ENCODE assay signal across 8 mouse cellular contexts in the genomic region with DNA sequence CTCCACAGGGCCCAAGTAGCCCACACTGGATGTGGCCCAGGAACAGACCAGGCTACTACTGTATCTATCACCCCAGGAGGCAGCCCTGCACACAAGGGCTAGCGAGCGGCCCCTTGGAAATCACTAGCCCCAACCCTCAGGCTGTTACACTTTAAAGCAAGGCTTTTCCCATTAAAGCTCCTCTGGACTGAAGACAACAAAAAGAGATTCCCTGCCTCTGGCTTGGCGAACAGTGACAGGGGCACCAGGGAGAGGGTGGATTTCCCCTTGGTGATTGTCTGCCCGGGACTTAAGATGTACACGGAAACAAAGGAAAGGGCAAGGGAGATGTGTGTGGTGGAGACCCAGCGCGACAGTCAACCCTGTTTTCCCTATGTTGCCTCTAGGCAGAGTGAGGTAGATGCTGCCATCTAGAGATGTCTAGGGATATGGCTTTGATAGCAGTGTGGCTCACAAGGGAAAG.
DNase-seq lines count a peak whose midpoint lies in the region; ATAC-seq and TF ChIP-seq lines count a peak whose summit lies in the region.

No protein-coding gene starts in this region.

- intact Hi-C loops in heart, adult 2 months (cut with DNase I), result no loop called here

- no peak overlapping the region for H3K9ac ChIP-seq in heart, adult 2 months (ENCODE audit: low read depth, low read length)
- peak overlapping the region; percentile 40 for H3K9ac ChIP-seq in neural tube, embryonic 11.5 days (ENCODE audit: low read length)

- no peak for TF ChIP-seq POLR2A in heart, adult 2 months (IDR thresholded peaks at IDR 0.05; ENCODE audit: insufficient read depth, low read depth, low read length)

- 0 out of 2 replicates have a peak, but pooled peaks have one; percentile 13 for TF ChIP-seq EP300 in heart, adult 2 months (IDR thresholded peaks at IDR 0.05; ENCODE audit: insufficient read depth, low read depth, low read length)

- TF ChIP-seq CTCF in heart, adult 2 months (IDR thresholded peaks at IDR 0.05), result peak; percentile 77

- H3K9me3 ChIP-seq in neural tube, embryonic 11.5 days (ENCODE audit: control insufficient read depth, low read length), result no peaks in the 10 kb centered on the region

- DNase-seq in heart, adult 2 months, result peak in 1 of 2 experiments; percentile 18
- DNase-seq in heart, adult 18-20 months, result no peak
- peak; percentile 28 for DNase-seq in R1 (ENCODE audit: low read depth, low spot score)
- peak; percentile 37 for DNase-seq in forelimb bud, embryonic 11.5 days (ENCODE audit: low read depth, low spot score)
- DNase-seq in kidney, postnatal 4 days, result peak; percentile 29 to 61
- DNase-seq in neural tube, embryonic 11.5 days (ENCODE audit: low spot score), result peak; percentile 62
- no peak for DNase-seq in gastrocnemius, postnatal 4 days (ENCODE audit: low spot score in 2 of 2)

- ATAC-seq in neural tube, embryonic 11.5 days (ENCODE audit: insufficient read depth, low FRiP score, low TSS enrichment), result peak; percentile 78; the same call in 1 of the 2 replicates
- no peak for ATAC-seq in CD4-positive, CD25-positive, alpha-beta regulatory T cell, adult 4 months

- peaks cover 1% of the 10 kb centered on the region; the same call in 1 of the 2 replicates for H3K4me1 ChIP-seq in heart, adult 2 months (ENCODE audit: control insufficient read depth, insufficient read depth, low read length)
- H3K4me1 ChIP-seq in neural tube, embryonic 11.5 days (ENCODE audit: control insufficient read depth, insufficient read depth, low read length), result peaks cover 3% of the 10 kb centered on the region; the same call in 1 of the 2 replicates

- no peaks in the 10 kb centered on the region for H3K36me3 ChIP-seq in heart, adult 2 months (ENCODE audit: control insufficient read depth, insufficient read depth, low read length)
- no peaks in the 10 kb centered on the region for H3K36me3 ChIP-seq in neural tube, embryonic 11.5 days (ENCODE audit: control insufficient read depth, insufficient read depth, low read length)

- WGBS in heart, adult 2 months, result 25% methylated on average over 7 of the region's 7 CpGs
- 7% methylated on average over 7 of the region's 7 CpGs for WGBS in neural tube, embryonic 11.5 days

- no peak overlapping the region for H3K27ac ChIP-seq in heart, adult 2 months
- no peak overlapping the region for H3K27ac ChIP-seq in neural tube, embryonic 11.5 days (ENCODE audit: low read depth, low read length)

- H3K27me3 ChIP-seq in heart, adult 2 months (ENCODE audit: control insufficient read depth, insufficient read depth, low read length), result no peaks in the 10 kb centered on the region
- no peaks in the 10 kb centered on the region for H3K27me3 ChIP-seq in neural tube, embryonic 11.5 days (ENCODE audit: control insufficient read depth, insufficient read depth, low read length)

- H3K4me3 ChIP-seq in heart, adult 2 months, result no peak overlapping the region
- H3K4me3 ChIP-seq in neural tube, embryonic 11.5 days (ENCODE audit: low read depth, low read length), result no peak overlapping the region

- H3K4me2 ChIP-seq in neural tube, embryonic 11.5 days (ENCODE audit: low read depth), result peak overlapping the region; percentile 26

- no peaks in the 10 kb centered on the region for H3K79me2 ChIP-seq in heart, adult 2 months (replicated peaks; ENCODE audit: control insufficient read depth, insufficient read depth, low read length)

Comparison
In these comparisons a context has a peak if more than half of its experiments do, and no peak if none do; other contexts are left out.
1. DNase-seq: peak in R1 (single experiment), forelimb bud, embryonic 11.5 days (single experiment), kidney, postnatal 4 days (2 of 2) and neural tube, embryonic 11.5 days (single experiment); none in heart, adult 18-20 months (0 of 2) and gastrocnemius, postnatal 4 days (0 of 2).